Comparison of ENCODE assay signal across 8 mouse cellular contexts in genomic region chr6:47877058-47877457, GRCm38 (mm10). TPM values are rescaled to one million over a fixed set of nuclear protein-coding genes. Genes with fewer than 3 reads are reported as not detected.
A peak's percentile ranks its signal among the peaks of the same experiment; 100 is the strongest.
DNase-seq lines count a peak whose midpoint lies in the region; ATAC-seq and TF ChIP-seq lines count a peak whose summit lies in the region.

Gene Zfp282 (plus strand): TSS chr6:47877204.

- peak within 1 kb of the TSS; percentile 94 for H3K27ac ChIP-seq in heart, adult 2 months
- H3K27ac ChIP-seq in forebrain, embryonic 10.5 days, result peak within 1 kb of the TSS; percentile 98
- H3K27ac ChIP-seq in neural tube, embryonic 13.5 days (replicated peaks), result peak within 1 kb of the TSS; percentile 99

- no peak for TF ChIP-seq EP300 in heart, adult 2 months (IDR thresholded peaks at IDR 0.05; ENCODE audit: insufficient read depth, low read depth, low read length)

- H3K79me3 ChIP-seq in C2C12 (ENCODE audit: low read depth), result peaks cover 16% of the 10 kb centered on the region

- peak within 1 kb of the TSS; percentile 97 for H3K4me3 ChIP-seq in heart, adult 2 months
- H3K4me3 ChIP-seq in C2C12 (ENCODE audit: insufficient read depth, poor library complexity, severe bottlenecking), result peak within 1 kb of the TSS; percentile 76
- peak within 1 kb of the TSS; percentile 92 for H3K4me3 ChIP-seq in forebrain, embryonic 10.5 days
- H3K4me3 ChIP-seq in neural tube, embryonic 13.5 days, result peak within 1 kb of the TSS; percentile 93

- ATAC-seq in neural tube, embryonic 13.5 days (ENCODE audit: low read depth), result no peak

- no peaks in the 10 kb centered on the region for H3K9me3 ChIP-seq in forebrain, embryonic 10.5 days
- no peaks in the 10 kb centered on the region for H3K9me3 ChIP-seq in neural tube, embryonic 13.5 days

- no peak for TF ChIP-seq POLR2A in heart, adult 2 months (IDR thresholded peaks at IDR 0.05; ENCODE audit: insufficient read depth, low read depth, low read length)

- DNase-seq in heart, adult 2 months, result no peak
- no peak for DNase-seq in heart, adult 11 months
- DNase-seq in forebrain, embryonic 10.5 days (ENCODE audit: extremely low spot score, low spot score), result no peak
- DNase-seq in left cerebral cortex, adult 8-10 months (ENCODE audit: low spot score in 2 of 2), result no peak
- DNase-seq in ovary, adult 18-20 months (ENCODE audit: low spot score), result no peak
- no peak for DNase-seq in urinary bladder, postnatal 4 days (ENCODE audit: low spot score in 2 of 2)

- peak within 1 kb of the TSS; percentile 97 for H3ac ChIP-seq in C2C12 (ENCODE audit: control insufficient read depth, insufficient read length, low read depth)

- H3K4me2 ChIP-seq in neural tube, embryonic 13.5 days, result peak within 1 kb of the TSS; percentile 96

- 5% methylated on average over 9 of the region's 9 CpGs for WGBS in heart, adult 2 months
- 7% methylated on average over 9 of the region's 9 CpGs for WGBS in forebrain, embryonic 10.5 days
- WGBS in neural tube, embryonic 13.5 days, result 6% methylated on average over 9 of the region's 9 CpGs

- TF ChIP-seq CTCF in heart, adult 2 months (IDR thresholded peaks at IDR 0.05), result no peak
- no peak for TF ChIP-seq CTCF in C2C12 (IDR thresholded peaks at IDR 0.05; ENCODE audit: control insufficient read depth, insufficient read depth, insufficient read length)

- H3K4me1 ChIP-seq in heart, adult 2 months (ENCODE audit: control insufficient read depth, insufficient read depth, low read length), result peaks cover 9% of the 10 kb centered on the region
- peaks cover 23% of the 10 kb centered on the region for H3K4me1 ChIP-seq in forebrain, embryonic 10.5 days
- H3K4me1 ChIP-seq in neural tube, embryonic 13.5 days (replicated peaks), result peaks cover 21% of the 10 kb centered on the region

- H3K27me3 ChIP-seq in heart, adult 2 months (ENCODE audit: control insufficient read depth, insufficient read depth, low read length), result no peaks in the 10 kb centered on the region
- no peaks in the 10 kb centered on the region for H3K27me3 ChIP-seq in C2C12 (ENCODE audit: control insufficient read depth, insufficient read depth, insufficient read length)
- no peaks in the 10 kb centered on the region for H3K27me3 ChIP-seq in forebrain, embryonic 10.5 days (ENCODE audit: poor library complexity, severe bottlenecking)
- H3K27me3 ChIP-seq in neural tube, embryonic 13.5 days, result no peaks in the 10 kb centered on the region

- intact Hi-C loops in heart, adult 2 months (cut with DNase I), result loop anchor here (1.0 to 5.0 kb wide), 4 partner anchors 42 to 209 kb away; partner anchors contain the start of genes Zfp212, Zfp398 and Zfp746

- no peaks in the 10 kb centered on the region; the same call in 1 of the 2 replicates for H3K79me2 ChIP-seq in heart, adult 2 months (replicated peaks; ENCODE audit: control insufficient read depth, insufficient read depth, low read length)
- H3K79me2 ChIP-seq in C2C12 (ENCODE audit: control insufficient read depth, insufficient read depth), result peaks cover 40% of the 10 kb centered on the region

- H3K36me3 ChIP-seq in heart, adult 2 months (ENCODE audit: control insufficient read depth, insufficient read depth, low read length), result peaks cover 4% of the 10 kb centered on the region; the same call in 1 of the 2 replicates
- peaks cover 26% of the 10 kb centered on the region for H3K36me3 ChIP-seq in C2C12 (ENCODE audit: control insufficient read depth, insufficient read depth)
- peaks cover 27% of the 10 kb centered on the region for H3K36me3 ChIP-seq in forebrain, embryonic 10.5 days (replicated peaks)
- peaks cover 25% of the 10 kb centered on the region for H3K36me3 ChIP-seq in neural tube, embryonic 13.5 days

- peak within 1 kb of the TSS; percentile 92 for H3K9ac ChIP-seq in heart, adult 2 months (ENCODE audit: low read depth, low read length)
- peak within 1 kb of the TSS; percentile 96 for H3K9ac ChIP-seq in neural tube, embryonic 13.5 days

TF ChIP-seq in C2C12, 6 proteins besides CTCF, POLR2A, EP300 and RAD21:
- no peak for TF ChIP-seq MAX (IDR thresholded peaks at IDR 0.05)
- no peak for TF ChIP-seq FOSL1 (IDR thresholded peaks at IDR 0.05; ENCODE audit: insufficient read depth, low read length, poor library complexity, severe bottlenecking)
- TF ChIP-seq MYOG (IDR thresholded peaks at IDR 0.05; ENCODE audit: control insufficient read depth, extremely low read depth, insufficient read length), result no peak
- TF ChIP-seq MYOD1 (IDR thresholded peaks at IDR 0.05; ENCODE audit: control insufficient read depth, insufficient read length, low read depth), result no peak
- TF ChIP-seq CEBPB (IDR thresholded peaks at IDR 0.05; ENCODE audit: low read depth), result no peak
- TF ChIP-seq USF1 (IDR thresholded peaks at IDR 0.05; ENCODE audit: low read depth), result no peak

RNA-seq across cellular contexts. Expression of gene Zfp282, which starts in this region (rescaled TPM):
- total RNA-seq in heart, adult 2 months (2021), result 1 to 10 TPM; 4.3 to 5.1 TPM
- polyA plus RNA-seq in heart, adult 2 months (2012; rRNA removed), result 3.0 and 4.0 TPM in 2 replicates
- polyA plus RNA-seq in C2C12 (2012; fragmentation: generic; extraction: Trizol), result 7.8 TPM
- 14.7 and 15.0 TPM in 2 replicates for polyA plus RNA-seq in forebrain, embryonic 10.5 days (2016; fragmentation: Nextera tagmentation; extraction: Ambion mirVana)
- total RNA-seq in left cerebral cortex, adult 8-10 months (2022), result 10 to 100 TPM; 11.0 to 13.4 (median 11.8) TPM
- 22.1 and 23.0 TPM in 2 replicates for polyA plus RNA-seq in neural tube, embryonic 13.5 days (2015; fragmentation: Nextera tagmentation; extraction: Ambion mirVana)
